Mouse (Mus musculus): ENCODE measurements at regions not wholly inside any gene's neighbourhood (a gene's known extent, or its start where the extent isn't known, plus 50 kb on each side); places are given as distances from the start of the nearest gene placed in this dataset.

- no peak overlapping the region for H3K4me3 ChIP-seq (ENCODE audit: low read depth, low read length)
- no peaks in the 10 kb centered on the region for H3K4me1 ChIP-seq (ENCODE audit: insufficient read depth, low read depth, low read length)
- DNase-seq (ENCODE audit: low spot score) = no peak
- peaks cover 6% of the 10 kb centered on the region; the same call in 1 of the 2 replicates for H3K9me3 ChIP-seq (replicated peaks)
- H3K27me3 ChIP-seq (ENCODE audit: insufficient read depth, low read length) = no peaks in the 10 kb centered on the region
- H3K36me3 ChIP-seq (replicated peaks) = no peaks in the 10 kb centered on the region
- TF ChIP-seq POLR2AphosphoS5 (IDR thresholded peaks at IDR 0.05; ENCODE audit: insufficient replicate concordance, low read depth, low read length) = no peak
- no peak for TF ChIP-seq TAL1 (conservative IDR thresholded peaks at IDR 0.05; ENCODE audit: low read depth, low read length)
- no peak for TF ChIP-seq GATA1 (IDR thresholded peaks at IDR 0.05; ENCODE audit: borderline replicate concordance, low read length)
- TF ChIP-seq CTCF (IDR thresholded peaks at IDR 0.05; ENCODE audit: low read depth, low read length) = no peak
- TF ChIP-seq GATA2 (IDR thresholded peaks at IDR 0.05; ENCODE audit: borderline replicate concordance, low read depth, low read length) = no peak
- no peak for ATAC-seq (ENCODE audit: extremely low read depth, insufficient number of reproducible peaks, low FRiP score, poor library complexity, severe bottlenecking)
Measured at GRCm38 (mm10) chr12:26999287-26999686, 343.1 kb downstream of the Sox11 start.

DNA sequence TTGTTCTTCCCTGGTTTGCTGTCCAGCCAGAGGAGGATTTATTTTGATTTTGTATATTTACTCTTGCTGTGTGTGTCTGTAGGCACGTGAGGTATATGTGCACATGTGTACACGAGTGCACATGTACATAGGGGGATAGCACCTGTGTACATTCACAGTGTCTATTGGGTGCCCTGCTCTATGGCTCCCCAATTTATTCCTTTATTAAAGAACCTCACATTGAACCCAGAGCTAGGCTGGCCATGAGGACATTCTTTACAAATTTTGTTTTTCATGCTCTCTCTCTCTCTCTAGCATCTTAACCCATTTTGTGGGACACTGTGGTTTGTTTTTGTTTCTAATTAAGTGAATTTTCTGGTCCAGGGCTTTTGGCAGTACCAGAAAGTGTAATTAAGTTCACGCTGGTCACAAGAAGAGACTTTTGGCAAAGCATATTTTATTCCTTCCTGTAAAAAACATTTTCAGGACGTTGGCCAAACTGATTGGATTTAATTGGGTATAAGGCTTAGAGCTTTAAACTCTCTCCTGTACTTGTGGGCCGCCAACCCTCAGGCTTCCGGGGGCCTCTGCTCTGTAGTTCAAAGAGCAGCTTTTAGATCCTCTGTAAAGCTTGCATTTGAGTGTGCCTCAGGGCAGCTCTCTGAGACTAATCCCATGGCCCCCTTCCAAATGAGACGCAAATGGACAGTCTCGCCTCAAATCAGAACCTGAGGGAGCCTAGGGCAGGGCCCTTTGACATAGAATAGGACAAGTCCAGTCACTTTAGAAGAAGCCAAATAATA, 365.9 kb downstream of the Sox11 start:
- no peaks in the 10 kb centered on the region for H3K27me3 ChIP-seq (ENCODE audit: insufficient read depth, low read length)
- H3K4me3 ChIP-seq (ENCODE audit: low read depth, low read length) = no peak overlapping the region
- no peaks in the 10 kb centered on the region for H3K36me3 ChIP-seq (replicated peaks)
- TF ChIP-seq POLR2AphosphoS5 (IDR thresholded peaks at IDR 0.05; ENCODE audit: insufficient replicate concordance, low read depth, low read length) = no peak
- TF ChIP-seq TAL1 (conservative IDR thresholded peaks at IDR 0.05; ENCODE audit: low read depth, low read length) = no peak
- TF ChIP-seq GATA1 (IDR thresholded peaks at IDR 0.05; ENCODE audit: borderline replicate concordance, low read length) = no peak
- TF ChIP-seq GATA2 (IDR thresholded peaks at IDR 0.05; ENCODE audit: borderline replicate concordance, low read depth, low read length) = no peak
- TF ChIP-seq CTCF (IDR thresholded peaks at IDR 0.05; ENCODE audit: low read depth, low read length) = no peak
- DNase-seq (ENCODE audit: low spot score) (no peak), ATAC-seq (ENCODE audit: extremely low read depth, insufficient number of reproducible peaks, low FRiP score, poor library complexity, severe bottlenecking) (no peak)
- no peaks in the 10 kb centered on the region for H3K4me1 ChIP-seq (ENCODE audit: insufficient read depth, low read depth, low read length)
- H3K9me3 ChIP-seq (replicated peaks) = peaks cover 28% of the 10 kb centered on the region

DNA sequence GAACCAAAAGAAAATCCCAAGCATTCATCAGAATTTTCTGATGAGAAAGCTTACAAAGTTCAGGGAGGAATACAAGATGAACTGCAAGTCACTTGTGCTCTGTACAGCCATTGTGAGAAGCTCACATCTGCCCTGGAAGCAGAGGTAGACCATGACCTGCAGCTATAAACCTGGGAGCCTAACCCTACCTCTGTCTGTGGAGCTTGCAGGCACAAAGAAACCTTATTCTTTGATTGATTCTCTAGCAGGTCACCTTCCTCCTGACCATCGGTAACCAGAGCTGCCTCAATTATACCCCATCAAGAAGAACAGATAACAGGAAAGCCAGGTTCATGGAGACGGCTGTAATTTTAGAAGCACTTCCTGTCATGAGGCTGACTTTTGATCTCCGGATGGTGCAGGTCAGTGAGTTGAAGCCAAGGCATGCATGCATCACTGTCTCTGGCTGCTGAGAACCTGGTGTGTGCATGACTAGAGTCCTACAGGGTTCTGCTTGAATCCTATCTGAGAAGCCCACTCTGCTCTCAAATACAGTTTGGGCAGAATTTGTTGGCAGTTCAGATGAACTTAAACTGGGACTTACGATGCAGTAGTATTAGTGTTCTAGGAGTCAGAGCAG, 369.8 kb downstream of the Sox11 start:
- H3K27me3 ChIP-seq (ENCODE audit: insufficient read depth, low read length) = no peaks in the 10 kb centered on the region
- TF ChIP-seq GATA2 (IDR thresholded peaks at IDR 0.05; ENCODE audit: borderline replicate concordance, low read depth, low read length) (no peak), CTCF (IDR thresholded peaks at IDR 0.05; ENCODE audit: low read depth, low read length) (no peak), GATA1 (IDR thresholded peaks at IDR 0.05; ENCODE audit: borderline replicate concordance, low read length) (no peak), POLR2AphosphoS5 (IDR thresholded peaks at IDR 0.05; ENCODE audit: insufficient replicate concordance, low read depth, low read length) (no peak), TAL1 (conservative IDR thresholded peaks at IDR 0.05; ENCODE audit: low read depth, low read length) (no peak)

GRCm38 (mm10) chr12:26967018-26967737, 375.2 kb downstream of the Sox11 start:
- Histone ChIP-seq H3K27me3 (ENCODE audit: insufficient read depth, low read length) (no peaks in the 10 kb centered on the region), H3K4me3 (ENCODE audit: low read depth, low read length) (no peak overlapping the region), H3K4me1 (ENCODE audit: insufficient read depth, low read depth, low read length) (no peaks in the 10 kb centered on the region), H3K36me3 (replicated peaks) (no peaks in the 10 kb centered on the region), H3K9me3 (replicated peaks) (peaks cover 51% of the 10 kb centered on the region)
- TF ChIP-seq GATA2 (IDR thresholded peaks at IDR 0.05; ENCODE audit: borderline replicate concordance, low read depth, low read length) = no peak
- TF ChIP-seq CTCF (IDR thresholded peaks at IDR 0.05; ENCODE audit: low read depth, low read length) = no peak
- TF ChIP-seq TAL1 (conservative IDR thresholded peaks at IDR 0.05; ENCODE audit: low read depth, low read length) = no peak
- no peak for TF ChIP-seq GATA1 (IDR thresholded peaks at IDR 0.05; ENCODE audit: borderline replicate concordance, low read length)
- no peak for TF ChIP-seq POLR2AphosphoS5 (IDR thresholded peaks at IDR 0.05; ENCODE audit: insufficient replicate concordance, low read depth, low read length)
- DNase-seq (ENCODE audit: low spot score) (no peak), ATAC-seq (ENCODE audit: extremely low read depth, insufficient number of reproducible peaks, low FRiP score, poor library complexity, severe bottlenecking) (no peak)

More for the DNA sequence above, 369.8 kb downstream of the Sox11 start:
- peaks cover 36% of the 10 kb centered on the region for H3K9me3 ChIP-seq (replicated peaks)
- H3K36me3 ChIP-seq (replicated peaks) = no peaks in the 10 kb centered on the region
- H3K4me3 ChIP-seq (ENCODE audit: low read depth, low read length) = no peak overlapping the region
- H3K4me1 ChIP-seq (ENCODE audit: insufficient read depth, low read depth, low read length) = no peaks in the 10 kb centered on the region
- DNase-seq (ENCODE audit: low spot score) = no peak
- no peak for ATAC-seq (ENCODE audit: extremely low read depth, insufficient number of reproducible peaks, low FRiP score, poor library complexity, severe bottlenecking)

- TF ChIP-seq GATA2 (IDR thresholded peaks at IDR 0.05; ENCODE audit: borderline replicate concordance, low read depth, low read length) (no peak), GATA1 (IDR thresholded peaks at IDR 0.05; ENCODE audit: borderline replicate concordance, low read length) (no peak)
- no peak overlapping the region for H3K4me3 ChIP-seq (ENCODE audit: low read depth, low read length)
- no peaks in the 10 kb centered on the region for H3K36me3 ChIP-seq (replicated peaks)
- H3K4me1 ChIP-seq (ENCODE audit: insufficient read depth, low read depth, low read length) = no peaks in the 10 kb centered on the region
- peaks cover 32% of the 10 kb centered on the region for H3K9me3 ChIP-seq (replicated peaks)
- DNase-seq (ENCODE audit: low spot score) (no peak), ATAC-seq (ENCODE audit: extremely low read depth, insufficient number of reproducible peaks, low FRiP score, poor library complexity, severe bottlenecking) (no peak)
- no peaks in the 10 kb centered on the region for H3K27me3 ChIP-seq (ENCODE audit: insufficient read depth, low read length)
Measured at GRCm38 (mm10) chr12:26963917-26964316, 378.5 kb downstream of the Sox11 start.

DNA sequence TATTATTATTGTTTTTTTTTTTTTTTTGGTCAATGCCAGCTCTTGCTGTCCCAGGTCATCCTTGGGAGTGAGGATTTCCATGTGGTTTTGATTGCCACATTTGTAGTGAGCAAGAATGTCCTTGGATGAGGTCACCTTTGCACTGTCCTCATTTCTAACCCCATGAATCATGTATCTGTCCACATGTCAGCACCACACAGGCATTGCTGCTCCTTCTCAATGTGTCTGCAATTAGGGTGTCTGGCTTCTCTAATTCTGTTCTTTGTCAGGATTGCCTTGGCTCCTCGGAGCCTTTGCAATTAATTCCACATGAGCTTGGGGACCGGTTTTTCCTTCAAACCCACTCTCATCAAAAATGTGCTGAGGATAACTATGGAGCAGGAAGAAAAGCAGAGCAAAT, 402.5 kb downstream of the Sox11 start:
- no peaks in the 10 kb centered on the region for H3K27me3 ChIP-seq (ENCODE audit: insufficient read depth, low read length)
- DNase-seq (ENCODE audit: low spot score) (no peak), ATAC-seq (ENCODE audit: extremely low read depth, insufficient number of reproducible peaks, low FRiP score, poor library complexity, severe bottlenecking) (no peak)
- no peaks in the 10 kb centered on the region for H3K4me1 ChIP-seq (ENCODE audit: insufficient read depth, low read depth, low read length)
- H3K9me3 ChIP-seq (replicated peaks) = peaks cover 23% of the 10 kb centered on the region
- TF ChIP-seq CTCF (IDR thresholded peaks at IDR 0.05; ENCODE audit: low read depth, low read length) (no peak), GATA1 (IDR thresholded peaks at IDR 0.05; ENCODE audit: borderline replicate concordance, low read length) (no peak), TAL1 (conservative IDR thresholded peaks at IDR 0.05; ENCODE audit: low read depth, low read length) (no peak), GATA2 (IDR thresholded peaks at IDR 0.05; ENCODE audit: borderline replicate concordance, low read depth, low read length) (no peak), POLR2AphosphoS5 (IDR thresholded peaks at IDR 0.05; ENCODE audit: insufficient replicate concordance, low read depth, low read length) (no peak)
- H3K36me3 ChIP-seq (replicated peaks) = no peaks in the 10 kb centered on the region
- no peak overlapping the region for H3K4me3 ChIP-seq (ENCODE audit: low read depth, low read length)
